12 mouse cellular contexts compared by ENCODE assay signal in the genomic region with DNA sequence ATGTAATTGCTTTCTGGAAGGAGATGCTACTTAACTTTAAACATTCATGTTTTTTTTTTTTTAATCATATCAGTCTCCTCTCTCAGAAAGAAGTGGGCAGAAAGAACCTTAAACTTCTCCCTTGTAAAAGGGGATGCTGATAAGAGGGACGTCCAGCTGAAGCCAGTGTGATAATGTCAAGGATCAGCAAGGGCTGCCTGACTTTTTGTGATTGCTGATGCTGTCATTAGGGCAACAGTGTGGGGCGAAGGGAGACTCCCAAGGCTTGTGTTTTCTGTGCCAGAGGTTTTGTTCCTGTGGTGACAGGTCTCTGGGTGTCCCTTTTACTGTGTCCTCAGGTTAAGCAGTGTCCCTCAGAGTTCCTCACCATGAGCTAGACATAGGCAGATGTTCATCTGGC.
DNase-seq lines count a peak whose midpoint lies in the region; ATAC-seq and TF ChIP-seq lines count a peak whose summit lies in the region.
"Had no signal": no experiment of that assay in that cellular context is flagged by ENCODE, and none has a peak within 500 bp of the region (broad histone marks: within the 10 kb centered on the region; RNA-seq: fewer than 3 reads in every experiment).

No protein-coding gene starts in this region.

- no peaks in the 10 kb centered on the region for H3K4me1 ChIP-seq in lung, embryonic 14.5 days (ENCODE audit: insufficient read depth)
- no peaks in the 10 kb centered on the region for H3K4me1 ChIP-seq in brown adipose tissue, adult 24 weeks (ENCODE audit: control insufficient read depth, insufficient read depth, insufficient read length, low read length)
- H3K4me1 ChIP-seq in liver, embryonic 12.5 days = peaks cover 51% of the 10 kb centered on the region

- H3K4me3 ChIP-seq in lung, embryonic 14.5 days (ENCODE audit: low read depth, low read length) = no peak overlapping the region; the same call in 1 of the 2 replicates
- H3K4me3 ChIP-seq in brown adipose tissue, adult 24 weeks (ENCODE audit: insufficient read depth, low read depth, low read length) = no peak overlapping the region
- peak overlapping the region; percentile 63 for H3K4me3 ChIP-seq in liver, embryonic 12.5 days
- H3K4me3 ChIP-seq: hindbrain, embryonic 15.5 days had no signal

- H3K36me3 ChIP-seq in lung, embryonic 14.5 days (ENCODE audit: insufficient read depth) = no peaks in the 10 kb centered on the region
- H3K36me3 ChIP-seq in liver, embryonic 12.5 days = no peaks in the 10 kb centered on the region
- H3K36me3 ChIP-seq: hindbrain, embryonic 15.5 days had no signal

- H3K9ac ChIP-seq in lung, embryonic 14.5 days = peak overlapping the region; percentile 33; the same call in 1 of the 2 replicates
- peak overlapping the region; percentile 82 for H3K9ac ChIP-seq in liver, embryonic 12.5 days
- H3K9ac ChIP-seq: hindbrain, embryonic 15.5 days had no signal

- H3K4me2 ChIP-seq in lung, embryonic 14.5 days = peak overlapping the region; percentile 14; the same call in 1 of the 2 replicates
- H3K4me2 ChIP-seq in liver, embryonic 12.5 days = peak overlapping the region; percentile 71
- H3K4me2 ChIP-seq: hindbrain, embryonic 15.5 days had no signal

- no peaks in the 10 kb centered on the region for H3K27me3 ChIP-seq in lung, embryonic 14.5 days (ENCODE audit: insufficient read depth, low read length)
- no peaks in the 10 kb centered on the region for H3K27me3 ChIP-seq in liver, embryonic 12.5 days (replicated peaks)
- H3K27me3 ChIP-seq: hindbrain, embryonic 15.5 days had no signal

- H3K9me3 ChIP-seq in lung, embryonic 14.5 days (ENCODE audit: low read depth, low read length) = no peaks in the 10 kb centered on the region
- no peaks in the 10 kb centered on the region for H3K9me3 ChIP-seq in liver, embryonic 12.5 days (replicated peaks)
- H3K9me3 ChIP-seq: hindbrain, embryonic 15.5 days had no signal

- TF ChIP-seq CTCF in lung, embryonic 14.5 days (IDR thresholded peaks at IDR 0.05; ENCODE audit: low read depth) = no peak

- H3K27ac ChIP-seq in lung, embryonic 14.5 days (ENCODE audit: low read depth) = peak overlapping the region; percentile 43; the same call in 1 of the 2 replicates
- H3K27ac ChIP-seq in brown adipose tissue, adult 24 weeks (replicated peaks; ENCODE audit: low read depth, low read length) = peak overlapping the region; percentile 21; the same call in 1 of the 2 replicates
- H3K27ac ChIP-seq in liver, embryonic 12.5 days = peak overlapping the region; percentile 98
- H3K27ac ChIP-seq: hindbrain, embryonic 15.5 days had no signal

- no peak for ATAC-seq in lung, embryonic 14.5 days (ENCODE audit: insufficient read depth)
- peak; percentile 94 for ATAC-seq in liver, embryonic 12.5 days
- no peak for ATAC-seq in CD4-positive, CD25-positive, alpha-beta regulatory T cell, adult 4 months

- no peak for DNase-seq in lung, embryonic 14.5 days
- DNase-seq in lung, postnatal 36 days = no peak
- DNase-seq in spleen, postnatal 4 days (ENCODE audit: low spot score in 2 of 2) = peak; percentile 70 to 76
- DNase-seq in left cerebral cortex, adult 11 months (ENCODE audit: low spot score) = no peak
- DNase-seq: cerebellum, postnatal 14 days; gastrocnemius, postnatal 10 days; kidney, postnatal 4 days; lung, postnatal 10 days had no signal

- WGBS in lung, embryonic 14.5 days = 26% methylated on average over 2 of the region's 2 CpGs
- 9% methylated on average over 2 of the region's 2 CpGs for WGBS in liver, embryonic 12.5 days (ENCODE audit: insufficient replicate concordance)

Comparison
In these comparisons a context has a peak if more than half of its experiments do, and no peak if none do; other contexts are left out.
1. DNase-seq: peak in spleen, postnatal 4 days (2 of 2); none in lung, embryonic 14.5 days (single experiment), lung, postnatal 36 days (single experiment) and left cerebral cortex, adult 11 months (single experiment).
2. H3K27ac ChIP-seq: peak in every context shown above with its lines; median percentile 98 in liver, embryonic 12.5 days; 43 in lung, embryonic 14.5 days; 21 in brown adipose tissue, adult 24 weeks.